Mouse (Mus musculus) heart, adult 2 months (tissue): Measurements from ENCODE around the gene Pitx2. TPM values are rescaled to one million over a fixed set of nuclear protein-coding genes. Genes with fewer than 3 reads are reported as not detected.

Experiments used
- DNase-seq, 2 experiments: peaks; one replicate each; pipeline ENCODE4 v3.0.0; 2021
- H3K27ac ChIP-seq: fragments of 200-600 bp; 2 replicates; pipeline ENCODE4 v1.8.1; 2022
- H3K27me3 ChIP-seq: fragments of 200-500 bp; 2 replicates; pipeline ENCODE4 v1.6.1; 2012; ENCODE audit warnings: mild to moderate bottlenecking, low read length, inconsistent platforms, mixed read lengths; ENCODE audit not compliant: control insufficient read depth, insufficient read depth
- H3K36me3 ChIP-seq: fragments of 200-500 bp; 2 replicates; pipeline ENCODE4 v1.6.1; 2012; ENCODE audit warnings: low read length, inconsistent platforms; ENCODE audit not compliant: control insufficient read depth, insufficient read depth
- H3K4me1 ChIP-seq: fragments of 200-500 bp; 2 replicates; pipeline ENCODE4 v1.6.1; 2011; ENCODE audit warnings: low read length; ENCODE audit not compliant: control insufficient read depth, insufficient read depth
- H3K4me3 ChIP-seq: fragments of 200-600 bp; 2 replicates; pipeline ENCODE4 v1.8.1; 2022
- H3K79me2 ChIP-seq: fragments of 200-500 bp; replicated peaks from 2 replicates; pipeline ENCODE4 v1.6.1; 2012; ENCODE audit warnings: mild to moderate bottlenecking, inconsistent platforms, low read length, moderate library complexity, mixed read lengths; ENCODE audit not compliant: control insufficient read depth, insufficient read depth
- H3K9ac ChIP-seq: fragments of 200-500 bp; 2 replicates; pipeline ENCODE4 v1.6.1; 2012; ENCODE audit warnings: low read depth, mild to moderate bottlenecking, control low read depth, inconsistent platforms, low read length, mixed read lengths
- CTCF ChIP-seq: fragments of 200-600 bp; IDR thresholded peaks from 2 replicates; pipeline ENCODE4 v1.8.1; 2022; ENCODE audit warnings: antibody characterized with exemption, mild to moderate bottlenecking, moderate library complexity
- EP300 ChIP-seq: fragments of 200-500 bp; IDR thresholded peaks from 2 replicates; pipeline ENCODE4 v1.6.1; 2011; ENCODE audit warnings: low read depth, low read length, control low read depth; ENCODE audit not compliant: insufficient read depth
- POLR2A ChIP-seq: fragments of 200-500 bp; IDR thresholded peaks from 2 replicates; pipeline ENCODE4 v1.6.1; 2011; ENCODE audit warnings: mild to moderate bottlenecking, low read depth, low read length, control low read depth; ENCODE audit not compliant: insufficient read depth
- WGBS: fragments of 180-500 bp; shearing (Covaris S2); methylation state at CpG from one replicate; pipeline ENCODE4 v1.1.7; 2018; 5-methylcytosine and 5-hydroxymethylcytosine counted together
- intact Hi-C: fragments of 180-260 bp; cut with DNase I; formaldehyde crosslinking; loops from one replicate; pipeline ENCODE4 v1.15.1; 2025
- polyA plus RNA-seq: library from polyadenylated mRNA; depleted of rRNA; stranded (reverse); fragments of >200 nt; gene quantifications from 2 replicates; pipeline ENCODE4 v1.2.3, GENCODE M21; 2012
- total RNA-seq, 2 experiments: library from RNA; stranded (reverse); gene quantifications; 2 replicates each; pipeline ENCODE4 v1.2.3; 2021

Gene Pitx2
- total and polyA plus RNA-seq, 3 experiments, result 0.30 to 2.7 (median 0.76) TPM

GRCm38 (mm10) chr3:129216911-129217561 lies 17.4 kb downstream of the Pitx2 start:
- Histone ChIP-seq H3K4me3 (no peak overlapping the region), H3K27me3 (peaks cover 36% of the 10 kb centered on the region), H3K4me1 (no peaks in the 10 kb centered on the region; the same call in none of the 2 replicates), H3K36me3 (no peaks in the 10 kb centered on the region), H3K79me2 (no peaks in the 10 kb centered on the region), H3K9ac (no peak overlapping the region), H3K27ac (no peak overlapping the region)
- TF ChIP-seq EP300, result no peak
- TF ChIP-seq CTCF, result no peak
- TF ChIP-seq POLR2A, result no peak
- WGBS, result 8% methylated on average over 34 of the region's 34 CpGs
- intact Hi-C loops, result loop anchor here (10.0 kb wide), 1 partner anchor 1582 kb away; the partner anchor contains the start of gene Neurog2
- no peak for DNase-seq

DNA sequence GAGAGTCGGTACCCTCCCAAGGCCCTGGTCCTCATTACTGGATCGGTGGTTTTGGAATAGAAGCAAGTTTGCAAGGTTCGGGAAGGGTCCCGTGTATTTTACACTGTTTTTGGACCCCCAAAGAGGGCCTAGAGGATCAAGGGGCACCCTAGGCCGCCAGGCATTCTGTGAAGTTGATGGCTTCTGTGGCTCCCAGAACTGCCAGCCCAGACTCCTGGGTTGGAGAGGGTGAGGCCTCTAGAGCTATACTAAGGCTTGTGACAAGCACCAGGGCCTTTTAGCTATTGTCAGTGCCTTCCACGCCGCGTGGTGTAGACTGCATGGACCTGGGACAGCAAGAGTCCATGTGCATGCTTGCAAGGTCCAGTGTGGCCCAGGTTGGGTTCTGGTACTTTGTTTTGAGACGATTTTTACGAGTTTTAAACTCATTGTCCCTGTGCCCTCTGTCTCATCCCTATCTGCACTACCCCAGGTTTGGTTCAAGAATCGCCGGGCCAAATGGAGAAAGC lies 18.2 kb downstream of the Pitx2 start:
- Histone ChIP-seq H3K4me1 (no peaks in the 10 kb centered on the region; the same call in none of the 2 replicates), H3K27me3 (peaks cover 36% of the 10 kb centered on the region), H3K27ac (no peak overlapping the region), H3K36me3 (no peaks in the 10 kb centered on the region), H3K9ac (no peak overlapping the region), H3K79me2 (no peaks in the 10 kb centered on the region), H3K4me3 (no peak overlapping the region)
- no peak for DNase-seq
- intact Hi-C loops, result loop anchor here (10.0 kb wide), 1 partner anchor 1583 kb away; the partner anchor contains the start of gene Neurog2
- 14% methylated on average over 12 of the region's 12 CpGs for WGBS
- TF ChIP-seq EP300 (no peak), CTCF (no peak)

DNA sequence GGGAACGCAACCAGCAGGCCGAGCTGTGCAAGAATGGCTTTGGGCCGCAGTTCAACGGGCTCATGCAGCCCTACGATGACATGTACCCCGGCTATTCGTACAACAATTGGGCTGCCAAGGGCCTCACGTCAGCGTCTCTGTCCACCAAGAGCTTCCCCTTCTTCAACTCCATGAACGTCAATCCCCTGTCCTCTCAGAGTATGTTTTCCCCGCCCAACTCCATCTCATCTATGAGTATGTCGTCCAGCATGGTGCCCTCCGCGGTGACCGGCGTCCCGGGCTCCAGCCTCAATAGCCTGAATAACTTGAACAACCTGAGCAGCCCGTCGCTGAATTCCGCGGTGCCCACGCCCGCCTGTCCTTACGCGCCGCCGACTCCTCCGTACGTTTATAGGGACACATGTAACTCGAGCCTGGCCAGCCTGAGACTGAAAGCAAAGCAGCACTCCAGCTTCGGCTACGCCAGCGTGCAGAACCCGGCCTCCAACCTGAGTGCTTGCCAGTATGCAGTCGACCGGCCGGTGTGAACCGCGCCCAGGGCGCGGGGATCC lies 18.8 kb downstream of the Pitx2 start:
- H3K36me3 ChIP-seq, result no peaks in the 10 kb centered on the region
- no peaks in the 10 kb centered on the region; the same call in none of the 2 replicates for H3K4me1 ChIP-seq
- H3K27me3 ChIP-seq, result peaks cover 33% of the 10 kb centered on the region
- H3K4me3 ChIP-seq, result no peak overlapping the region
- TF ChIP-seq POLR2A (no peak), CTCF (no peak), EP300 (no peak)
- H3K27ac ChIP-seq, result no peak overlapping the region
- no peak overlapping the region for H3K9ac ChIP-seq
- intact Hi-C loops, result loop anchor here (10.0 kb wide), 1 partner anchor 1584 kb away; the partner anchor contains the start of gene Neurog2
- H3K79me2 ChIP-seq, result no peaks in the 10 kb centered on the region
- WGBS, result 7% methylated on average over 41 of the region's 41 CpGs
- DNase-seq, result no peak

DNA sequence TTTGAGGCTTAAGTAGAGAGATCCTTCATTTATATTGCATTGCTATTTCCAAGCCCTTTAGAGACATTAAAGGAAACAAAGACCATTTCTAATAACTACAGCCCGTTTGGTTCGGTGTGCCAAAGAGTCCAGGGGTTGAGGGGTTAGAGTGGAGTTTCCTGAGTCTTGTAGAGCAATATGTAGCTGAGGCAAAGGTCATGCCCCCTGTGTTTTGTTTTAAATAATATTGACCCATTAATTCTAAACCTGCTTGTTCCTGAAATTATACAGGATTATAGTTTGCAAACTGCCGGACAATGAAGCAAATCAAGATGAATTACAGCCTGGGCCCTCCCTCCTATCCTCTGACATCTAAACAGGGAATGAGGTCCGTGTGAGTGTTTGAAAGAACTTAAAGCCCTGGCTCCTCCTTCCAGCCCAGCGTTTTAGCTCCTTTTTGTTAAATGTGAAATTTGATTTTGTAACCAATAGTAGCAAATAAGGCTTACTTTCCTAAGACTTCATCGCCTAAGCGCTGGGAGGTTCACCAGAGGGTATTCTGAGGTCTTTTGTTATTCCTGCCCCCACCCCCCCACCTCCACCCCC lies 20.5 kb downstream of the Pitx2 start:
- Histone ChIP-seq H3K27me3 (peaks cover 29% of the 10 kb centered on the region), H3K79me2 (no peaks in the 10 kb centered on the region), H3K4me1 (no peaks in the 10 kb centered on the region), H3K27ac (no peak overlapping the region), H3K9ac (no peak overlapping the region), H3K36me3 (no peaks in the 10 kb centered on the region), H3K4me3 (no peak overlapping the region)
- no peak for TF ChIP-seq EP300
- no peak for TF ChIP-seq CTCF
- no peak for TF ChIP-seq POLR2A
- 23% methylated on average over 7 of the region's 7 CpGs for WGBS
- intact Hi-C loops, result no loop called here
- no peak for DNase-seq

- Histone ChIP-seq H3K9ac (no peak overlapping the region), H3K27ac (no peak overlapping the region), H3K4me3 (no peak overlapping the region), H3K4me1 (no peaks in the 10 kb centered on the region), H3K79me2 (no peaks in the 10 kb centered on the region), H3K27me3 (peaks cover 25% of the 10 kb centered on the region), H3K36me3 (no peaks in the 10 kb centered on the region)
- WGBS, result 21% methylated on average over 24 of the region's 24 CpGs
- DNase-seq, result no peak
- no peak for TF ChIP-seq CTCF
- TF ChIP-seq POLR2A, result no peak
- TF ChIP-seq EP300, result no peak
- intact Hi-C loops, result no loop called here
These were observed 21.2 kb downstream of the Pitx2 start for GRCm38 (mm10) chr3:129220681-129221379.
